Mouse (Mus musculus): ENCODE data around the gene Ahcyl1.

GRCm38 (mm10) chr3:107654861-107655260, 41.5 kb downstream of the Ahcyl1 start:
- TF ChIP-seq CTCF (IDR thresholded peaks at IDR 0.05; ENCODE audit: borderline replicate concordance, insufficient read depth, low read length) (no peak), POLR2A (IDR thresholded peaks at IDR 0.05; ENCODE audit: low read depth, low read length) (no peak)
